Mouse (Mus musculus) cerebral cortex, adult 2 months (tissue): Measurements from ENCODE around the gene Exoc6b.

Experiments
- WGBS: fragments of 180-500 bp; shearing (Covaris S2); methylation state at CpG from one replicate; pipeline ENCODE4 v1.1.7; 2018; 5-methylcytosine and 5-hydroxymethylcytosine counted together

The Exoc6b gene

DNA sequence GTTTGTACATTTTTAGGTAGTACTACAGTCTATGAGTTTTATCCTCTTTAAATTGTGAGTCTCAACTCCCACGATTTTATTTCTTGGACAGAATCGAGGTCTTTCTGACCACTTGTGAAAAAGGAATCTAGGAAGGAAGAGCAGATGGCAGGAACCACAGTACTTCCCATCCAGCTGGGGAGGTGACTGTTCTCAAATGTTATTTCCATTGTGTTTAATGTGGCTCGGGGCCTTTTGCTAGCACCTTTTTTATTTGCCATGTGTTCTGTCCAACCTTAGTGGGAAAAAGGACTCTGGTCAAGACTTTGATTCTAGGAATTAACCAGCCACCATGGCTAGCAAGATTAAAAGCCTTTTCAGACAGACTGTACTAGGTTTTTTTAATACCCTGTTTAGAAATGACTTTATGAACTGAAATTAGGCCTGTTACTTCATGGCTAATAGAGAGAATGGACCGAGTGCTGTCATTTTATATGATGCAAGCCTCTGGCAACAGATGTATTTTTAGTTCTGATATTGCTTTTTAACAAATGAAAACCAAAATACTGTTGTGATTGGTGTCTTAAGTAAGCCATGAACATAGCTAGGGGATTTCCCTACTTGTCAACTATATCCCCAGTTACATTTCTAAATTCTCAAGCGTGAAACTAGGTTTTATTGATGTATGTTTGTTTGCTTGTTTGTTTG lies 104.4 kb downstream of the Exoc6b start:
- 65% methylated on average over 5 of the region's 5 CpGs for WGBS

DNA sequence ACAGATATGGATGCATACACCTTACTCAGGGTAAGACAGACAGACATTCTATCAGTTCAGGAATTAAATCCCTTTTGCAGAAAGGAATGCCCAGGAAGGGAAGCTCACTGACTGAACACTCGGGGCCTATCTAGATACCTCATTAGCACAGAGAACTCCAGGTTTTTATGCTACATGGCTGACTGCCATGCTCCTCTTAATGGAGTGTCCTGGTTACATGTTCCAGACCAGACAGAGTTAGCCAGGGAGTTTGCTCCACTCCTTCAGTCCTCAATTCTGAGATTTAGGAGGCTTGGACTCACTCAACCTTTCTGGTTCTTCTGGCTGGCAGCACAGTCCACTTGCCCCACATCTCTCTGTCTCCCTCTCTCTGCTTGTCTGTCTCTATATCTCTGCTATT lies 106.3 kb downstream of the Exoc6b start:
- WGBS: 75% methylated on average over 1 of the region's 1 CpGs

DNA sequence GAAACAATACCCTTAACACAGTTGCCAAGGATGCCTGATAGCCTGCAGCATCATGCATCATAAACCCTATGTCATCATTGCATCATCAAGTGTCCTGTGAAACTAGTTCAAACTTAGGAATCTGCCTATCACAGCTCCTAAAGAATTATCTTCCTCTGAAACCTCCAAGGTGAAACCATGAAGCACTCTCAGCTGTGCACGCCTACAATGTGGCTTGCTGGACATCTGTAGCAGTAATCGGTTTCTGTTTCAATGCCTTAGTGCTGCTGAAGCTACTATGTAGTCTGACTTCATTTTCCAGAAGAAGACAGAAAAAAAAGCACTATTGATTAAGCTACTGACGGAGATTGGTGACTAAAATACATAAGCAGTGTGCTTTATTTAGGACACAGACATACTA lies 107.5 kb downstream of the Exoc6b start:
- 72% methylated on average over 3 of the region's 3 CpGs for WGBS

DNA sequence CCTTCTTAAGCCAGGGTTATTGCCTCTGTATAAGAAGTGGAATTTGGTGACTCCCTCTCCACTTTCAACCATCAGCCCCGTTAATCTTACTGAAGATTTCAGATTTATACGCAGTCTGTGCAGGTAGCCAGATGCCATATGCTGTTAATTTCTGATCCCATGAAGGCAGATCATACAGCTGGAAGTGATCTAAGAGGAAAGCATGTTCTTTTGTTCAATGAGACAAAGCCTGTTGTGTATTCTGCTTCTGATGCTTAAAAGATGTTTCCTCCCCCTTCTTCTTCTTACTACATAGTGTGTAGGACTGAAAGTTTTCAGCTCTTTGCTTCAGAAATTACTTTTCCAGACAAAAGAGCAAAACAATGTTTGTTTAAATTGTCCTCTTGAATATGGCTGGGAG lies 109.8 kb downstream of the Exoc6b start:
- whole genome bisulfite sequencing: 73% methylated on average over 2 of the region's 2 CpGs

- 91% methylated on average over 1 of the region's 1 CpGs for WGBS
Observed at GRCm38 (mm10) chr6:84951621-84952020, 117.7 kb downstream of the Exoc6b start.

GRCm38 (mm10) chr6:84946569-84946968 lies 122.7 kb downstream of the Exoc6b start:
- 47% methylated on average over 3 of the region's 3 CpGs for WGBS

DNA sequence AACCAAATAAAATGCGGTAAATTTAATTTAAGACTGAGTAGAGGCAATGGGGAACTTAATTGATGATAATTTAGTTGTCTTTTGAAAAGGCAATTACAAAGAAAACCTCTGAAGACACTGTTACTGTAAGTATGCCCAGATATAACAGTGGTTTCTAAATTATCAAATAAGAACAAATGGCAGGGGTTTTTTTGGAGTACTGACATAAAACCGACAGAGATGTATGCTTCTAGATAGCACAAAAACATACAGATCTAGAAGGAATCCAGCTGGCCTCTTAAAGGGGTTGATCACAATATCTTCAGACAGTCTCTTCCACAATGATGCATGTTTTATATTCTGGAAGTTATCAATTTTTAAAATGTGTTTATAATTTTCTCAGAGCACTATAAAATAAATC lies 123.2 kb downstream of the Exoc6b start:
- WGBS: 72% methylated on average over 2 of the region's 2 CpGs

DNA sequence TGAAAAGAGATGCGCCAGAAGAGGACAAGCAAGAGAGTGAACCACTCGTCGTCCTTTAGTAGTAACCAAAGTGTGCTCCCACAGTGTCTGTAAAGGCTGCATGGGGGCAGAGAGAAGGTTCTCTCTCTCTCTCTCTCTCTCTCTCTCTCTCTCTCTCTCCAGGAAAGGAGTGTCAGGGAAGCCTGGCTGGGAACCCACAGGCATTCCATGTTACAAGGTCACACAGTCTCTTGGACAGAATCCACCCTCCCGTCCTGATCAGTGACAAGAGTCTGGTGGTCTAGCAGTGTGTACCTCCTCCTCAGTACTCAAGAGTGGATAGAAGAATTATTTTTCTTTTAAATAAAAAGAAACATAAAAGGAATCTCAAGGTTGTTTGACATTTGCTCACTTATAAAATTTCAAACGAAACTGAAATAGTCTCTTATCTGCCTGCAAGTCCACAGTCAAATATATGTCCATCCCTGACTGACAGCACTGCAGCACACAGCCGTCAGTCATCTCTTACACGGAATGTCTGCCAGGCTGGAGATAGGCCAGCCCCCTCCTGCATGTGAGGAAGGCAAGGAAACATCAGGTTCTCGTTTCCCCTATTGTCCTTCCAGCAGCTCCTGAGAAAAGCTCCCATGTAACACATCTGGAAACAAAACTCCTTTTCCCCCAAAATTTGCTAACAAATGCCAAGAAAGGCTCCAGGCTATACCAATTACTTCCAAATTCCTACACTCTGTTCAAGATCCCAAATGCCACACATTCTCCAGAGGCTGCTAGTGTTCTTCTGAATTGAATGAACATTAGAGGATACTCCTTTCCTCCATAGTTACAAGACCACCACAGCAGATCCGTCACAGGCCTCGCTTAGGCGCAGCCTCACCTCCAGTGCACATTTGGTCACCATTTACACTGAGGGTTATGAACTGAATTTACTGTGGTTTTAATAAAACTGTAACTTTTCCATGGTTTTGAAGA lies 136.1 kb downstream of the Exoc6b start:
- WGBS: 72% methylated on average over 11 of the region's 11 CpGs

DNA sequence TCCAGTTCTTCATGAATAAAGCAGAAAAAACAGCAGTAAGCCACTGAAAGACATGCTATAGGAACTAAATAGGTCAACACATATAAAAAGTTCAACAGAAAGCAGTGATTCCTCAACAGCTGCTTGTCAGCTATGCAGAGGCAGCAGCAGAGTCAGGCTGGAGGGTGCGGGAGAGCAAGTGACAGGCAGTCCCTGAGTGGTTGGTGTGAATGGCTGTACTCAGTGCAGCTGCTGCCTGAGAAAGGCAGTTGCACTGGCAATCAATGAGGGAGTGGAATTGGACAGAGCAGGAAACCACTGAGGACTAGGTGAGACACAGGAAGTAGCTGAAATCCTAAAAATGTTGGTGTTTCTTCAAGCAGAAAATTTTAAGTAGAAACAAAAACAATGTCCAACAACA lies 138.3 kb downstream of the Exoc6b start:
- 33% methylated on average over 1 of the region's 1 CpGs for WGBS

GRCm38 (mm10) chr6:84926066-84926465 lies 143.2 kb downstream of the Exoc6b start:
- 55% methylated on average over 3 of the region's 3 CpGs for WGBS

- WGBS: 45% methylated on average over 12 of the region's 12 CpGs
Observed at GRCm38 (mm10) chr6:84923760-84924221, 145.5 kb downstream of the Exoc6b start.

DNA sequence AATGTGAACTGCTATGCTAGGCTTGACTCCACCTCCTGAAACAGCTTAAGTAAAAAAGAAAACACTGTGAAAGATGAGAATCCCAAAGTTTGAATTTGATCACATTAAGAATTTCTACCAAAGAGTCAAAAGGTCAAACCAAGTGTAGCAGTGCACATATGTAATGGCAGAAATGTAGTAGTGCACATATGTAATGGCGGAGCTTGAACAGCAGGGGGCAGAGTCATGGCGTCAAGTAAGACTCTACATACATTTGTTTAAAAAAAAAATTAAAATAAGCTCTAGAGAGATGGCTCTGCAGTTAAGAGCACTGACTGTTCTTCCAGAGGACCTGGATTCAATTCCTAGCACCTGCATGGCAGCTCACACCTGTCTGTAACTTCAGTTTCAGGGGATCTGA lies 153.0 kb downstream of the Exoc6b start:
- 47% methylated on average over 2 of the region's 2 CpGs for WGBS

DNA sequence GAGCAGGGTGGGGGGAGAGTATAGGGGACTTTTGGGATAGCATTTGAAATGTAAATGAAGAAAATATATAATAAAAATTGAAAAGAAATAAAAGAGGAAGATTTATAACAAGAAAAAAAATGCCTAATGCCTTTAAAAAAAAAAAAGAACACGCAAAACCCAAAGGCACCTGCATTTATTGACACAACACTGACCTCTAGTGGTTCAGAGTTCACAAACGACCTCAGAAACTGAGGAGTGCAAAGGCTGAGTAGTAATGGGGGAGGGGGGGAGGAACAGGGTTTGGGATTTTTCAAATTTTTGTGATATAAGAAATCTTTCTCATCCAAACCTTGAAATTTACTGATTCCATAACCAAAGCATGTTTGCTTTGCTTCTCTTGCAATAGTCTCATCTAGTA lies 156.9 kb downstream of the Exoc6b start:
- WGBS: 3% methylated on average over 2 of the region's 2 CpGs

- 86% methylated on average over 4 of the region's 4 CpGs for WGBS
Observed at GRCm38 (mm10) chr6:84899002-84899774, 170.1 kb downstream of the Exoc6b start.

DNA sequence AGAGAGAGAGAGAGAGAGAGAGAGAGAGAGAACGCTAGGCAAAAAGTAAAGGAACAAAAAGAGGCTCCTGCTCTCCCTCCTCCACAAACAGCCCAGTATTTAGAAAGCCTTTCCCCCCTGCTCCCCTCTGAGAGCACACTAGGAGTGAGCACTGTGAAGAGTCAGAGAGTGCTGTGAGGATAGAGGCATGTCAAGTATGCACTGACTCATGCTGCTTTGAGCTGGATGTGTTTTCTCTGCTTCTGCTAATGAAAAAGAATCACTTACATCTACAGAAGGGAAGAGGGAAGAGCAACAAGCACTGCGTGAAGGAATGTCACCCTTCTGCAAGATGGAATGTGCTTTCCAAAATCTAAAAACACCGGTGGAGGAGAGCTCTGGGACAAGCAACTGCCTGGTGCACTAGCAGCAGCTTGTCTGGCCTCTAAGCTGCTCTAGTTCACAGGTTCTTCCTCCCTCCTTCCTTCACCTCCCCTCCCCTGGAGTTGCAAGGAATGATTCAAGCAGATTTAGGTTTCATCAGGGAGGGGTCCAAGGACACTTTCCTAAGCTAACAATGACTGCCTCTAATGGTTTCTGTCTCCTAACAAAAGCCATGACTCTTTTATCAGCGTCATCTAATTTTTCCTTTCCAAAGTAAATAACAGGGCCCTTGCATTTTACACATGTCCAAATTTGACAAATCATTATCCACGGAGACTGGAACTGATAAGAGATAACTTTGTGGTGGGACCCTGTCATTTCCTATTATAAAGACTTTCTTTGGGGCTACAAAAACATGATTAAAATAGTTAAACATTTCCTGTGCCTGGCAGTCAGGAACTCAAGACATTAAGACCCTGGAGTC lies 176.2 kb downstream of the Exoc6b start:
- 40% methylated on average over 5 of the region's 5 CpGs for WGBS

DNA sequence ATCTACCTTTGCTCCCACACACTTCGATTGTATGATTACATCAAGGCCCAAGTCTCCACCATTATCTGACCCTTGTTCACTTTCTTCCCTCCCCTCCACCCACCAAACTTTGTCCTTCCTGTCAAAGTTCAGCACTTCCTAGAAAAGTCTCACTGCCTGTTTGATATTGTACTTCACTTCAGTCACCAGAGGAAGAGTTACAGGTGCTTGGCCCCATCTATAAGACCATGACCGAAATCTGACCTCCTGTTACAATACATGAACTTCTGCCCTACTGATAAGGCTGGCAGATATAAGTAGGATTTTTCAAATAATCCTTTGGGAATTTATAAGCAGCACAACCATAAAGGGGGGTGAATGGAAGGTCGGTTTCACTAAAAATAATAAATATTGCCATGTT lies 182.8 kb downstream of the Exoc6b start:
- 79% methylated on average over 3 of the region's 3 CpGs for WGBS

GRCm38 (mm10) chr6:84885080-84885479 lies 184.2 kb downstream of the Exoc6b start:
- 89% methylated on average over 1 of the region's 1 CpGs for WGBS

GRCm38 (mm10) chr6:84883720-84884119 lies 185.6 kb downstream of the Exoc6b start:
- 66% methylated on average over 4 of the region's 4 CpGs for WGBS

GRCm38 (mm10) chr6:84882663-84883517 lies 186.4 kb downstream of the Exoc6b start:
- 80% methylated on average over 14 of the region's 14 CpGs for WGBS

DNA sequence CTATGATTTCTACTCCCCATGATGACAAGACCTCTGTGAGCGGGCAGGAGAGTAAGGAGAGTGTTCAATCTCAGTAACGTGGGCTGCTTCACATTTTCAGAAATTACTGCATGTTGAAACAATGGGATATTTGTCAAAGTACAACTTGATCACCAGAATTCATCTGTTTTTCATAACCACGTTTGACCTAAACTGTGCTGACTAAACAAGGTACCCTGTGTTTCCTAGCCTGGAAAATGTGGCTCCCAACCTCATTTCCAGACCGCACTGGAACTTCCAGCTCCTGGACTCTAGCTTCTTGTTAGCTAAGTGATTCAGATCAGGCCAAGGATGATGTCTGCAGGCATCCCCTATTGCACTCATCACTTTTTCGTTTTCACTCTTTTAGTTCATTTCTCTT lies 193.4 kb downstream of the Exoc6b start:
- WGBS: 64% methylated on average over 5 of the region's 5 CpGs
